Mouse (Mus musculus) urinary bladder, postnatal 36 days (tissue): ENCODE measurements around the gene Gas7.

Source experiments
- DNase-seq, 2 experiments: peaks; one replicate each; pipeline ENCODE4 v3.0.0; 2022; ENCODE audit warnings: low spot score in 2 of 2, mixed read lengths in 1 of 2

The Gas7 gene

DNA sequence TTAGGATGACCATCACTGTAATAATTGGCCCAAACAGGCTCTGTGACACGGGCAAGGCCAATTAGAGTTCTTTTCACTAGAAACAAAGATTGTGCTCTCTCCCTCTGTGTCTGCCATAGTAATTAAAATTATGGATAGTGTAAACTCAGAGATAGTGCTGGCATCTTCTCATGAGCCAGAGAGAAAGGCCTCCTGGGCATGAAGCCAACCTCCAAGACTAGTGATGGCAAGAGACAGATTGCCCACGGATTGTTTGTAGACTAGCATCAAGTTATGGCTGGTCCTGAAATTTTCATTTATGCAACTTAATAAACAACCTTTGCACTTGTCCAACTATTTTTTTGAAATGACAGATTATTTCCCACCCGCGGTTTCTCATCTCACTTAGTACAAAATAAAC, 257.7 kb downstream of the Gas7 start:
- no peak for DNase-seq

DNA sequence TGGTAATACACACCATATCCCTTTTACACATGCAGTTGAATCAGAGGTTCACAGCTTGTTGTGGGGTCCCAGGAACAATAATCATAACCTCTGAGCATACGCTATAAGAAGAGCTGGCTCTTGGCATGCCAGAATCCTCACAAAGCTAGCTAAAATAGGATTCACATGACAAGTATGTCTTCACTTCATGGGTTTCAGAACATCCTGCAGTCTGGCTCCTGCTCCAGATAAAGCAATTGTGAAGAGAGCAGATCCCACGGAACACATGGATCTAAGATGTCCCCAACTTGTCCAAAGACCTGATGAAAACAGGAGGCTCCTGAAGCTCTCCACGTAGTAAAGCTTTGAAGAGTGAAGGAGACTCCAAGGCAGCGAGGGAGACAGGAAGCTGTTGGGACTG, 260.1 kb downstream of the Gas7 start:
- DNase-seq: no peak

DNA sequence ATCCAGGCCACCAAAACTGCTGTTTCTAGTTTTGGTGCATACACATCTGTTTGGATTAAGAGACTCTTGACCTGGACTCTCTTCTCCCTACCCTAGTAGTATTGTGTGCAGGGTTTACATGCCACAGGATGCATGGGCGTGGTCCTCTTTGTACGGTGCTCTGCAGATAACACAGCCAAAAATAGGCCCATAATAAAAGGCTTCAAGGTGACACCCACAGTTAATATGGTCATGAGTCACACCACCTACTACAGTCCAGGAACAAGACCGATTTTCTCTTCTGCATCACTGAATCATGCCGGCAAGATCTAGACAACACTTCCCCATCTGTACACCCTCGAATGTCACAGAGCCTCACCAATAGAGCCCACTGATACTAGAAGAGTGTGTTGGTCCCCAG, 266.2 kb downstream of the Gas7 start:
- DNase-seq: no peak

DNA sequence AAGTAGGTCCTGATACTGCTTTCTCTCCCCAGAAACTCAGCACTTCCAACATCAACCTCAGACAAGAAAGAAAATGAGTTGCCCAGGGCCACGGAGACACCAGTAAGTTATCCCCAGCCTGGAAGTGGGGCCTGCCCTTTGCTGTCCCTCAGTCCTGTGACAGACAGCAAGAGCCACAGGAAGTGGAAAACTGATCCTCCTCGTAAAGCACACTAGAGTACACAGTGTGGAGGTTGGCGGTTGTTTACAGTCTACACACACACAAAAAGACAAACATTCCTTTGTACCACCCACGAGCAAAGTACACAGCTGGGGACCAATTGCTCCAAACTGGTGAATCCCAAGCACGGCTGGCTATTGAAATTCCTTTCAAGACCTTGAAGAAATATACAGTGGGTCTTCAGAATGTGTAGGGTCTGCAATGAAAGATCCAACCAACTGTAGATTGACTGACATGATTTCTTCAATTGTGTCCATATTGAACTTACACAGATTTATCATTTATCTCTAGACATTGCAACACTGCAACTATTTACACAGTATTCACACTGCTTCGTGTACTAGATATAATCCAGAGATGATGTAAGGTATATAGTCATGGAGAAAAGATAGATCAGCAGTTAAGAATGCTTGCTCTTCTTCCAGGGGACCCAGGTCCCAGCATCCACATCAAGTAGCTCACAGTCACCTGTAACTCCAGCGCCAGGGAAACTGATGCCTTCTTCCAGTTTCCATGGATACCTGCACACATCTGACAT, 267.3 kb downstream of the Gas7 start:
- no peak for DNase-seq

DNA sequence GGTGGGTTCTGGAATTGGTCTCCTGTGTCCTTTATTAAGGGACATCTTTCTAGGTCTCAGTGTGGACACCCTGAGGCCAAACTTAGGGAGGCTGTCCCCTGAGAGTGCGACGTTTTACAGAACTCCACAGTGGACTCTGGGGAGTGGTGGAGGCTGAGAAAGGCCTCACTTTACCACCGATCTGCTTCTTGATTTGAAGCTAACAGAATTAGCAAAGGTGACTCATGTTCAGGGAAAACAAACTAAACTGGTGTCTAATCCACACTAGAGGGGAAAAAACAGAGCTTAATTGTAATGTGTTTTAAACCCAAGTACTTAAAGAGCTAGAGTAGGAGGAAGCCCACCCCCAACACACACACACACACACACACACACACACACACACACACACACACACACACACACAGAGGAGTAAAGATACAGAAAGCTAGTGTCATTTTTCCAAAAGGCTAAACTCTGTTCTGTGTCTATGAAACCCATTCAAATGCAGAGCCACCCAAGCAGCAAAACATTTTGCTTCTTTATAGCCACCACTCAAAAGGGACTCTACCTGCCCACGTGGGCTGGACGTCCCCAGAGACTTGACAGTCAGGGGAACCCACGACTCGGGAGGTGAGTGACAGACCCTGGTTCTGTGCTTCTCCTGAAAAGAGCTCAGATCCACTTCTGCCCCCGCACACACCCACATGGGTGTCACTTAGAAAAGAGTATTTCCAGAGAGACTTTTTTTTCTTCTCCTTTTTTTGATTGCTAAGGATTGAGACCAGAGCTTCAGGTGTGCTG, 268.2 kb downstream of the Gas7 start:
- no peak for DNase-seq

DNA sequence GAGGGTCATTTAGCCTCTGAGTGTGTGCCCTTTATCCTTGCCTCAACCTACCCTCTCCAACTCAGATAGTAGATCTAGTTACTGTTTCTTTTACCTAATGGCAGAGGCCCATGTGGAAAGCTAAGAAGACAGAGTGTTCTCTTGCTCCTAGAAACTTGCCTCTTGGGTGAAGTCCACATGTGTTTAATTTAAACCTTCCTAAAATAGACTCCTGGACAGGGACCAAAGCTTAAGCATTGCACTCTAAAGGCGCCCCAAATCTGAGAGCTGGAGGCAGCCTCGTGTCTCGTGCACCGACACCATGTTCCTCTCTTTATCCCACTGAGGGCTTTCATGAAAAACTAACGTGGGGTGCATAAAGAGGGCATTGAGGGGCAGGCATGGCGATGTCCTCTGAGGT, 271.9 kb downstream of the Gas7 start:
- no peak for DNase-seq

DNA sequence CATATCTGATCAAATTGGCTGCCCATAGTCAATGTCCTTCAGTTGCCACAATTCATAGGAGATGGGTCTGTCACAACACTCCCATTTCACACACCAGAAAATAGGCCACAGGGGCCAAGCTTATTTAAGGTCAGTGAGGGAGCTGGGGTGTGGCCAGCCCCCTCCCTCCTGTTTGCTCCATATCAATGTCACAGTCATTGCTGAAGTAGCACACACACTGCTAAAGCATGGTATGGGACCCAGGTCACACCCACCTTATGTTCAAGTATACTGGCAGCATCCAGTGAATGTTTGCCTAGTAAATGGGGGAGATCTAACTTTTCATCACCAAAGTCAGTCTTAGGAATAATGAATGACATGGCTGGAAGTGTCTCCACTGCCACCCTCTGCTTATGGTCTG, 273.5 kb downstream of the Gas7 start:
- DNase-seq: no peak

DNA sequence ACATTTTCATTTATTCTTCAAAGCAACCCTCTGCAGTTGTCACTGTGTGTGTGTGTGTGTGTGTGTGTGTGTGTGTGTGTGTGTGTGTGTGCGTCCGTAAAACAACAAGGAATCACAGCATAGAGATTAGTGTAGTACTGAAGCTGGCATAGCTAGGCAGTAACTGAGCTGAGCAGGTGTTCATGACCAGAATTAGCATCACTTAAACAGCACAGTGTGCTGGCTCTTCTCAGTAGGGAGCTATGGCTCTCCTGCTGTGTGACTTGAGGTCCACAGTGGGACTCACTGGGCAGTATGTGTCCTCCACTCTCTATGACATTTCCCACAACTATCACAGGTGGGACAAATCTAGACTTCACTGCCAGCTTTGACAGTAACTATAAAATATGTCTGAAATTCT, 275.8 kb downstream of the Gas7 start:
- no peak for DNase-seq

DNA sequence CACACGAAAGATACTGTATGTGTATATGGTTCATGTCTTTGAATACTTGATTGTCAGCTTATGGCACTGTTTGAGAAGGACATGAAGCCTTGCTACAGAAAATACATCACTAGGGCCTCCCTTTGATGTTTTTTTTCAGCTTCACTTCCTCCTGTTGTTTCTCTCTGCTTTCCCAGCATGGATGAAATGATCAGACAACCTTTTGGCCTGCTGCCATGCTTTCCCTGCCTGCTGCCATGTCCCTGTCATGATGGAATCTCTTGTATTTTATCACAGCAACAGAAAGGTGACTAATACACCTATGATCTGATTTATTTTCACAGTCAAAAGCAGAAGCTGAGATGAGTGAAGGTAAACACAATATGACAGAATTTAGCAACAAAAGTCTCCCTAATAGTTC, 278.5 kb downstream of the Gas7 start:
- no peak for DNase-seq

DNA sequence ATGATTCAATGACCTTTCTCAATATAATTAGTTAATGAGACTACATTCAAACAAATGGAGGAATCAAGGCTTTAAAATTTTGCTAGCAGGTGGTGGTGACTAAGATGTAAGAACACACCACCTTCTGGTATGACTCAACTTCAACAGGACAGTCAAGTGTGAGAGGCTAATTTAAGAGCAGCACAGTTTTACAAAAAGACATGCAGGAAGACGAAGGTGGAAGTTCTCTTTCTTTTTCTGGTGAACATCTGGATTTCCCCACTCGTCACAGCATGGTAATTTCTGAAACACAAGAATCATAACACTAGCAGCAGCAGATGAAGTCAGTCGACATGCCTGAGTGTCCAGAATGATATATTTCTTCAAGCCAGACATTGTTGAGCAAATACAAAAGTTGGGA, 279.4 kb downstream of the Gas7 start:
- no peak for DNase-seq

DNA sequence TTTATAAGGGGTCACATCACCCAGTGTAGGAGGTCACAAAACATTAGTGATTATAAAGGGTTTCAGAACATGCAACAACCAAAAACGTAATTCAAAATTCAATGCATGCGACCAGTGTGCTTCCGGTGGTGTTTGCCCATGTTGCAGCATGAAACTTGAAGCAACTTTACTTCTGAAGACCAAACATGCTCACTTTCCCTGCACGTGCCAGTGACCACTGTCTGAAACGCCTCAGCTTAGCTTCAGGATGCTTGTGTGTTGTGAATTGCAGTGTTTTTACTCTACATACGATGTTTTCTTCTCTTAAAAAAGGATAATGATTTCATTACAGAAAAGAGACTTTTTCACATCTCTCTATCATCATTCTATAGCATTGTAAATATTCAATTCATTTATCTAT, 283.1 kb downstream of the Gas7 start:
- DNase-seq: no peak
